Comparison of ENCODE assay signal across 9 mouse cellular contexts in the genomic region with DNA sequence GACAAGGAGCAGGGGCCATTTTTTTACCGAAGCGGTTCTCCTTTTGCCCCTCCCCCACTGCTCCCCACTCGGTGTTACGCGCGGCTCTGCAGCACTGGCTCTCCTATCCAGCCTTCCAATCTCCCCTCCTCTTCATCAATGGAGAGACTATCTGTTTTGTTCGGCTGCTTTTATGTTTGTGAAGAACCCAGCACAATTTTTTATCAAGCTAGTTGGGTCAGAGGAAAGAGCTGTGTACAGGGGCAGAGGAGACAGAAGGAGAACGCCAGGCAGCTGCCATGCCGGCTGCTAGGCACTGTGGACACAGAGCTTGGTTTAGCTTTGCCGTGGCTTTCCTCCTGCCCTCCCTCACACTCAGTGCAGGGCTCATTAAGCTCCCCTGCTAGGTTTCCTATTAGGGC.
DNase-seq lines count a peak whose midpoint lies in the region; ATAC-seq and TF ChIP-seq lines count a peak whose summit lies in the region.
"Had no signal": no experiment of that assay in that cellular context is flagged by ENCODE, and none has a peak within 500 bp of the region (broad histone marks: within the 10 kb centered on the region; RNA-seq: fewer than 3 reads in every experiment).

No protein-coding gene starts in this region.

- ATAC-seq in kidney, embryonic 15.5 days (replicated peaks; ENCODE audit: low FRiP score) = peak; percentile 91
- ATAC-seq in neural tube, embryonic 11.5 days (ENCODE audit: insufficient read depth, low FRiP score, low TSS enrichment) = peak; percentile 69
- ATAC-seq: Patski had no signal

- H3K36me3 ChIP-seq in kidney, embryonic 15.5 days = no peaks in the 10 kb centered on the region
- H3K36me3 ChIP-seq in kidney, adult 2 months (ENCODE audit: control insufficient read depth, insufficient read depth, low read length) = no peaks in the 10 kb centered on the region
- no peaks in the 10 kb centered on the region for H3K36me3 ChIP-seq in limb, embryonic 10.5 days
- no peaks in the 10 kb centered on the region for H3K36me3 ChIP-seq in neural tube, embryonic 11.5 days (ENCODE audit: control insufficient read depth, insufficient read depth, low read length)

- no peak for TF ChIP-seq CTCF in kidney, adult 2 months (conservative IDR thresholded peaks at IDR 0.05; ENCODE audit: insufficient read depth, insufficient read length, low read depth, low read length)

- peaks cover 24% of the 10 kb centered on the region for H3K4me1 ChIP-seq in kidney, embryonic 15.5 days
- H3K4me1 ChIP-seq in kidney, adult 2 months (ENCODE audit: control insufficient read depth, insufficient read depth, low read length) = no peaks in the 10 kb centered on the region
- peaks cover 37% of the 10 kb centered on the region for H3K4me1 ChIP-seq in limb, embryonic 10.5 days
- H3K4me1 ChIP-seq in neural tube, embryonic 11.5 days (ENCODE audit: control insufficient read depth, insufficient read depth, low read length) = peaks cover 34% of the 10 kb centered on the region

- peak overlapping the region; percentile 41 for H3K4me3 ChIP-seq in kidney, embryonic 15.5 days (replicated peaks)
- H3K4me3 ChIP-seq in kidney, adult 2 months (ENCODE audit: insufficient read depth, low read depth, low read length) = no peak overlapping the region
- H3K4me3 ChIP-seq in limb, embryonic 10.5 days = peak overlapping the region; percentile 50
- H3K4me3 ChIP-seq in neural tube, embryonic 11.5 days (ENCODE audit: low read depth, low read length) = peak overlapping the region; percentile 25

- H3K27me3 ChIP-seq in kidney, embryonic 15.5 days = no peaks in the 10 kb centered on the region
- H3K27me3 ChIP-seq in kidney, adult 2 months (replicated peaks; ENCODE audit: control insufficient read depth, insufficient read depth, low read length) = no peaks in the 10 kb centered on the region
- peaks cover 18% of the 10 kb centered on the region; the same call in 1 of the 2 replicates for H3K27me3 ChIP-seq in limb, embryonic 10.5 days (ENCODE audit: low read depth, poor library complexity, severe bottlenecking)
- no peaks in the 10 kb centered on the region for H3K27me3 ChIP-seq in neural tube, embryonic 11.5 days (ENCODE audit: control insufficient read depth, insufficient read depth, low read length)
- H3K27me3 ChIP-seq: Patski had no signal

- peak overlapping the region; percentile 66 for H3K4me2 ChIP-seq in kidney, embryonic 15.5 days
- peak overlapping the region; percentile 53 for H3K4me2 ChIP-seq in neural tube, embryonic 11.5 days (ENCODE audit: low read depth)

- 2% methylated on average over 10 of the region's 10 CpGs for WGBS in kidney, embryonic 15.5 days
- 6% methylated on average over 10 of the region's 10 CpGs for WGBS in kidney, adult 2 months
- WGBS in limb, embryonic 10.5 days = 3% methylated on average over 10 of the region's 10 CpGs
- WGBS in neural tube, embryonic 11.5 days = 0% methylated on average over 10 of the region's 10 CpGs

- no peak for TF ChIP-seq POLR2A in kidney, adult 2 months (IDR thresholded peaks at IDR 0.05; ENCODE audit: low read depth, low read length)

- DNase-seq in kidney, adult 2 months = no peak
- peak; percentile 84 to 87 for DNase-seq in cerebellum, postnatal 10 days
- DNase-seq in frontal cortex, postnatal 36 days (ENCODE audit: low spot score in 2 of 2) = peak; percentile 39 to 44
- peak; percentile 75 for DNase-seq in limb, embryonic 10.5 days (ENCODE audit: low spot score)
- peak; percentile 80 for DNase-seq in neural tube, embryonic 11.5 days (ENCODE audit: low spot score)
- no peak for DNase-seq in urinary bladder, postnatal 4 days (ENCODE audit: low spot score in 2 of 2)
- DNase-seq in urinary bladder, adult 2 months (ENCODE audit: low spot score) = no peak

- H3K9me3 ChIP-seq in kidney, embryonic 15.5 days (replicated peaks) = no peaks in the 10 kb centered on the region
- no peaks in the 10 kb centered on the region for H3K9me3 ChIP-seq in limb, embryonic 10.5 days (replicated peaks)
- H3K9me3 ChIP-seq in neural tube, embryonic 11.5 days (ENCODE audit: control insufficient read depth, low read length) = no peaks in the 10 kb centered on the region

- peak overlapping the region; percentile 68 for H3K27ac ChIP-seq in kidney, embryonic 15.5 days
- H3K27ac ChIP-seq in kidney, adult 2 months (ENCODE audit: insufficient read depth, low read depth, low read length) = no peak overlapping the region
- peak overlapping the region; percentile 90 for H3K27ac ChIP-seq in limb, embryonic 10.5 days
- peak overlapping the region; percentile 95 for H3K27ac ChIP-seq in neural tube, embryonic 11.5 days (ENCODE audit: low read depth, low read length)

- no peak overlapping the region for H3K9ac ChIP-seq in kidney, embryonic 15.5 days
- H3K9ac ChIP-seq in neural tube, embryonic 11.5 days (ENCODE audit: low read length) = peak overlapping the region; percentile 65

Comparison
In these comparisons a context has a peak if more than half of its experiments do, and no peak if none do; other contexts are left out.
1. DNase-seq: peak in cerebellum, postnatal 10 days (2 of 2), frontal cortex, postnatal 36 days (2 of 2), limb, embryonic 10.5 days (single experiment) and neural tube, embryonic 11.5 days (single experiment); none in kidney, adult 2 months (single experiment), urinary bladder, postnatal 4 days (0 of 2) and urinary bladder, adult 2 months (single experiment).